Mouse (Mus musculus) liver, adult 2 months (tissue): ENCODE results near the gene Ncdn. TPM values are rescaled to one million over a fixed set of nuclear protein-coding genes. Genes with fewer than 3 reads are reported as not detected.

Experiments used
- DNase-seq: peaks from one replicate; pipeline ENCODE4 v3.0.0-alpha.2; 2011; ENCODE audit warnings: low read depth, low spot score; ENCODE audit errors: extremely low read depth
- H3K27ac ChIP-seq: fragments of 200-500 bp; replicated peaks from 2 replicates; pipeline ENCODE4 v1.5.1; 2012; ENCODE audit warnings: low read depth, mild to moderate bottlenecking, control low read depth, inconsistent platforms, low read length; ENCODE audit not compliant: insufficient read depth
- H3K27me3 ChIP-seq: fragments of 200-500 bp; 2 replicates; pipeline ENCODE4 v1.6.1; 2012; ENCODE audit warnings: mild to moderate bottlenecking, moderate library complexity, low read length, inconsistent platforms; ENCODE audit not compliant: control insufficient read depth, insufficient read depth
- H3K36me3 ChIP-seq: fragments of 200-500 bp; 2 replicates; pipeline ENCODE4 v1.6.1; 2012; ENCODE audit warnings: low read length, inconsistent platforms; ENCODE audit not compliant: control insufficient read depth, insufficient read depth
- H3K4me1 ChIP-seq: fragments of 200-500 bp; 2 replicates; pipeline ENCODE4 v1.6.1; 2011; ENCODE audit warnings: low read length; ENCODE audit not compliant: control insufficient read depth, insufficient read depth
- H3K4me3 ChIP-seq: fragments of 200-500 bp; 2 replicates; pipeline ENCODE4 v1.5.1; 2011; ENCODE audit warnings: low read depth, mild to moderate bottlenecking, control low read depth, low read length, moderate library complexity; ENCODE audit not compliant: insufficient read depth
- H3K79me2 ChIP-seq: fragments of 200-500 bp; 2 replicates; pipeline ENCODE4 v1.6.1; 2012; ENCODE audit warnings: inconsistent platforms, mild to moderate bottlenecking, low read length, moderate library complexity; ENCODE audit not compliant: control insufficient read depth, insufficient read depth
- H3K9ac ChIP-seq: fragments of 200-500 bp; 2 replicates; pipeline ENCODE4 v1.6.1; 2012; ENCODE audit warnings: low read depth, mild to moderate bottlenecking, control low read depth, inconsistent platforms, low read length
- CTCF ChIP-seq: fragments of 200-500 bp; IDR thresholded peaks from 2 replicates; pipeline ENCODE4 v1.5.1; 2011; ENCODE audit warnings: low read depth, low read length, control low read depth
- POLR2A ChIP-seq: fragments of 200-500 bp; IDR thresholded peaks from 2 replicates; pipeline ENCODE4 v1.6.1; 2011; ENCODE audit warnings: low read length, control low read depth; ENCODE audit not compliant: insufficient read depth; ENCODE audit errors: extremely low read depth
- whole genome bisulfite sequencing: fragments of 180-500 bp; shearing (Covaris S2); methylation state at CpG from one replicate; pipeline ENCODE4 v1.1.7; 2018; 5-methylcytosine and 5-hydroxymethylcytosine counted together
- polyA plus RNA-seq: library from polyadenylated mRNA; depleted of rRNA; stranded (reverse); fragments of >200 nt; gene quantifications from 2 replicates; pipeline ENCODE4 v1.2.3, GENCODE M21; 2012
- total RNA-seq: library from RNA; depleted of rRNA; stranded (reverse); fragments of >200 nt; gene quantifications from 2 replicates; pipeline ENCODE4 v1.2.3, GENCODE M21; 2014

Ncdn gene
- total and polyA plus RNA-seq, 2 experiments = 2.4 to 12.8 TPM

DNA sequence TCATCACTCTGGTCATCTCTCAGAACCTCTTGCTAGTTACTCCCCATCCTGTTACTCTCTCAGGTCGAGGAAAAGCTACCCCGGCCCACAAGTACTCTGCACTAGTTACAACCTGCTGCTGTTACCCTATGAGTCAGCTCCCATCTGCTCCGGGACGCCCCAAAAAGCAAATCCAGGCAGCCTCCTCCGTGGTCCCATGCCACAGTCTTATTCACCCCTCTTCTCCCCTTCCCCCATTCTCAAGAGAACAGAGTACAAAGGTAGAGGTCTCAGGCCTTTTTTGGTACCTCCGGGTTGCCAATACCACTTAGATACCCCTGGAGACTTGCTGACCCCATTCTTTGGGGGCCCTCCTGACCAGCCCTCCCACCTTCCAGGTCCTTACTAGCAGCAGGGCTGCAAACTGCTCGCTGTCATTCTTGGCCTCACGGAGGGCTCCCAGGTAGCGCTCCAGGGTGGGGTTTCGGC is 1.6 kb downstream of the Ncdn start:
- Histone ChIP-seq H3K9ac (no peak overlapping the region), H3K27me3 (no peaks in the 10 kb centered on the region), H3K79me2 (no peaks in the 10 kb centered on the region; the same call in 1 of the 2 replicates), H3K4me1 (peaks cover 6% of the 10 kb centered on the region; the same call in 1 of the 2 replicates), H3K27ac (no peak overlapping the region), H3K4me3 (no peak overlapping the region), H3K36me3 (no peaks in the 10 kb centered on the region)
- TF ChIP-seq CTCF (no peak), POLR2A (no peak)
- DNase-seq = no peak
- 89% methylated on average over 10 of the region's 10 CpGs for WGBS

DNA sequence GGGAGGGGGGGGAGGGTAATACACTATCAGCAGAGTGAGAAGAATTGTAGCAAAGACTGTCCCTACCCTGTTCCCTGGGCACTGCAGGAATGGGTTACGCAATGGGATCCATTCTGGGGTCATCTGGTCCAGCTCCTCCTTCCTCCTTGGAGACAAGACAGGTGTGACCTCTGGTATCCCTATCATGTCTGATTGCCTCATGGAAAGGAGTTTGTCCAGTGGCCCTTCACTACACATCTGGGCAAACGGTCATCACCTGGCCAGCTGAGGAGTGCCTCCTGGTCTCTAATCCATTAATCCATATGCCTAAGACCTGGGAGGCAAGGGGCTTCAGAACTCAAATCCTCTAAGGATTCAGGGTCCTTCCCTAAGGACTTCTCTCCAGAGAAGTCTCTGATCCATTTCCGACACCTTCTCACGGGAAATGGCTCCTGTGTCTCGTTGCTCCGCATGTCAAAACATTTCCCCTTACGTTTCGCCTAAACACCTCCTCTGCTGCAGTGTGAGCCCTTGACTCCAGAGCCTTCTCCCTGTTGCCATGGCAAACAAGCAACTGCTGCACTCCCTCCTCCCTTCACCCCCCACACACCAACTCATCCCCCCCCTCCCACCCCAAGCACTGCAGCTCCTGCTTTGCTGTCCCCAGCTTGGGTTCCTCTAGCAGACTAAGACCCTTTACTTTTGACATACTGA is 2.2 kb downstream of the Ncdn start:
- Histone ChIP-seq H3K36me3 (no peaks in the 10 kb centered on the region), H3K27ac (no peak overlapping the region), H3K9ac (no peak overlapping the region), H3K4me3 (no peak overlapping the region), H3K4me1 (peaks cover 6% of the 10 kb centered on the region; the same call in 1 of the 2 replicates), H3K27me3 (no peaks in the 10 kb centered on the region), H3K79me2 (no peaks in the 10 kb centered on the region; the same call in 1 of the 2 replicates)
- DNase-seq = no peak
- TF ChIP-seq CTCF (no peak), POLR2A (no peak)
- WGBS = 95% methylated on average over 8 of the region's 8 CpGs

GRCm38 (mm10) chr4:126750046-126750683 is 3.1 kb downstream of the Ncdn start:
- peaks cover under 1% of the 10 kb centered on the region; the same call in 1 of the 2 replicates for H3K36me3 ChIP-seq
- H3K4me3 ChIP-seq = no peak overlapping the region
- no peak for TF ChIP-seq CTCF
- TF ChIP-seq POLR2A = no peak
- no peak for DNase-seq
- 87% methylated on average over 26 of the region's 26 CpGs for WGBS
- H3K79me2 ChIP-seq = no peaks in the 10 kb centered on the region; the same call in 1 of the 2 replicates
- H3K27me3 ChIP-seq = no peaks in the 10 kb centered on the region
- peaks cover 6% of the 10 kb centered on the region; the same call in 1 of the 2 replicates for H3K4me1 ChIP-seq
- no peak overlapping the region for H3K9ac ChIP-seq
- H3K27ac ChIP-seq = no peak overlapping the region

DNA sequence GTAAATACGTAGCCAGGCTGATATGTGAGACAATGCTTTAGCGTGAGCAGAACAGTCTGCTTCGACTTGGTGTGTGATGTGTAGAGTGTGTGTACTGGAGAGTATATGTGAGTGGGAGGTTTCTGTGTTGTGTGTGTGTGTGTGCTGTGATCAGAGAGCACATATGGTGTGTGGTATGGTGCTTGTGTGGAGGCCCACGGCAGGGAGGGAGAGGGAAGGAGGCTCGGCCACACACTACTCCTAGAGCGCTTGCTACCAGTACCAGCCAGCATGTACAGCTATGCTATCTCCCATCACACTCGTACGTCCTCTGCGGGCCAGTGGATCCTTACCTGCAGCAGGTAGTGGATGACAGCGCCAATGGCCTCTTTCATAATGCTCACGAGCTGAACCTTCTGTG is 3.7 kb downstream of the Ncdn start:
- H3K4me1 ChIP-seq = 0 out of 2 replicates have a peak, but pooled peaks cover 4% of the 10 kb centered on the region
- H3K27ac ChIP-seq = no peak overlapping the region
- TF ChIP-seq POLR2A = no peak
- H3K79me2 ChIP-seq = no peaks in the 10 kb centered on the region; the same call in 1 of the 2 replicates
- H3K9ac ChIP-seq = no peak overlapping the region
- WGBS = 96% methylated on average over 11 of the region's 11 CpGs
- peaks cover 2% of the 10 kb centered on the region; the same call in 1 of the 2 replicates for H3K36me3 ChIP-seq
- no peak for DNase-seq
- H3K27me3 ChIP-seq = no peaks in the 10 kb centered on the region
- no peak overlapping the region for H3K4me3 ChIP-seq

- Histone ChIP-seq H3K4me3 (no peak overlapping the region), H3K27ac (no peak overlapping the region), H3K36me3 (peaks cover 2% of the 10 kb centered on the region; the same call in 1 of the 2 replicates), H3K27me3 (no peaks in the 10 kb centered on the region), H3K79me2 (no peaks in the 10 kb centered on the region; the same call in 1 of the 2 replicates), H3K9ac (no peak overlapping the region), H3K4me1 (0 out of 2 replicates have a peak, but pooled peaks cover 4% of the 10 kb centered on the region)
- no peak for TF ChIP-seq POLR2A
- no peak for TF ChIP-seq CTCF
- no peak for DNase-seq
- WGBS = 96% methylated on average over 8 of the region's 8 CpGs
These were observed 4.9 kb downstream of the Ncdn start for GRCm38 (mm10) chr4:126748381-126748780.
